Mouse (Mus musculus): ENCODE data around the gene Wdr76.

DNA sequence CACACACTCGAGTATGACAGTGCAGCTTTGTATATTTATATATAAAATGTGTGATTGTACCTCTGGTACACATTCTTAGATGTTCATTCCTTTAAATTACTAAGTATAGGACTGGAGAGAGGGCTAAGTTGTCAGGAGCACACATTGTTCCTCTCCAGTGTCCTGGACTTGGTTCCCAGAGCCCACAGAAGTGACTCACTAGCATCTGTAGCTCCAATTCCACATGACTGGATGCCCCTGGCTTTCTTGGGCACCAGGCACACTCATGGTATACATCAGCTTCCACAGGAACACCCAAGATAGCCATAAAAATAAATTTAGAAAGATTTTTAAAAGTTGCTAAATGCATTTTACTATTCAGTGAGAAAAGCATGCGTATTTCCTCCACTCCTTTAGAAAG is 18.5 kb downstream of the Wdr76 start:
- TF ChIP-seq CTCF (IDR thresholded peaks at IDR 0.05; ENCODE audit: control insufficient read depth, insufficient read depth, insufficient read length), result no peak
- no peak for TF ChIP-seq USF1 (IDR thresholded peaks at IDR 0.05; ENCODE audit: low read depth)
- TF ChIP-seq MAX (IDR thresholded peaks at IDR 0.05), result no peak
- no peak for TF ChIP-seq MYOD1 (IDR thresholded peaks at IDR 0.05; ENCODE audit: control insufficient read depth, insufficient read length, low read depth)
